Mouse (Mus musculus): Measurements from ENCODE around the gene Ddb2.

DNA sequence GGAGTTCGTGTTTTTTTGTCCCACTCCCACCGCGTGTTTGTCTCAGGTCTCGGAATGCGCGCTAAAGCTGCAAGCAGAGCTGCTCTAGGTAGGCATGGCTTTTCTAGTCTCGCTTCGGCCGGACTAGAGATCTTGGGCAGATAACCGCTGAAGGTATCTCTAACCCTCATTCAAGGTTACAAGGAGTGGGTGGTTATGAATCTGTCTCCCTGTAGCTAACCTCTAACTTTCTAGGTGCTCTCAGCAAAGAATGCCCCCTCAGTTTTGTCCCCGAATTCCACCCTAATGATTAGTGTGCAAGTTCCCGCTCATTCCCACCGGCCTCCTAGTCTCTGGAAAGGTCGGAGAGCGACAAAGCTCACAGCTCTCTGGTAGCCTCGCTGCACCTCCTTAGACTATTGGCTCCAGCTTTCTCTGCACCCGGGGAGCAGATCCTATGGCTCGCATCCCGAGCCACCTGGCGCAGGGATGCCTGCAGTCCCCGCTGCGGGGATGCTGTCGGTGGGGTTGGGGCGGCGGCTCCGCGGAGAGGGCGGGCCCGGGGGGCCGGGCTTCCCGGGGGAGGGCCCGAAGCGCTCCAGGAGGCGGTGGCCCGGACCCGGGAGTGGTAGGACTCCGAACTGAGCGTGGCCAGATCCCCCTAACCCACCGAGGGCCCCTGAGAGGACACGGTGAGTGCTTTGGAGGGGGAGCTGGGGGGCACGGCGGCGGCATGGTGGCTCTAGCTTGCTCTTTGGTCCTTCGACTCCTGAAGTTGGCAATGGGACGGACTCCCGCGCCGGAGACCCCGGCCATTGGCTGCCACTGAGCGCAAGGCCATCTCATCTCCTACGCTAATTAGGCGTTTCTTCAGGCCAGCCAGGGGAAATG, 19.7 kb upstream of the Ddb2 start:
- no peak for TF ChIP-seq CTCF (IDR thresholded peaks at IDR 0.05; ENCODE audit: low read depth)
- TF ChIP-seq EP300 (IDR thresholded peaks at IDR 0.05; ENCODE audit: low read depth): no peak

Data from heart, postnatal 0 days (tissue).